Mouse (Mus musculus): ENCODE results near the gene Gm45837. TPM values are rescaled to one million over a fixed set of nuclear protein-coding genes. Genes with fewer than 3 reads are reported as not detected.

Gene Gm45837
- polyA plus RNA-seq, 1 experiment from 2014 or later = not detected

GRCm38 (mm10) chr7:101501675-101502074, 91.0 kb downstream of the Gm45837 start:
- 64% methylated on average over 6 of the region's 6 CpGs for WGBS
- no peak overlapping the region for H3K27ac ChIP-seq
- H3K36me3 ChIP-seq = no peaks in the 10 kb centered on the region
- H3K4me3 ChIP-seq (replicated peaks) = no peak overlapping the region
- no peak for ATAC-seq (ENCODE audit: insufficient number of reproducible peaks, insufficient read depth, low FRiP score, low TSS enrichment, low read depth)
- peaks cover 66% of the 10 kb centered on the region for H3K27me3 ChIP-seq
- no peaks in the 10 kb centered on the region for H3K9me3 ChIP-seq
- no peak overlapping the region for H3K4me2 ChIP-seq
- H3K4me1 ChIP-seq (replicated peaks) = peaks cover 6% of the 10 kb centered on the region; the same call in 1 of the 2 replicates
- H3K9ac ChIP-seq (replicated peaks) = no peak overlapping the region

GRCm38 (mm10) chr7:101503351-101503750, 92.7 kb downstream of the Gm45837 start:
- Histone ChIP-seq H3K9ac (replicated peaks) (no peak overlapping the region), H3K36me3 (no peaks in the 10 kb centered on the region), H3K4me2 (no peak overlapping the region), H3K27ac (no peak overlapping the region), H3K4me3 (replicated peaks) (no peak overlapping the region), H3K9me3 (no peaks in the 10 kb centered on the region), H3K4me1 (replicated peaks) (peaks cover 6% of the 10 kb centered on the region; the same call in 1 of the 2 replicates), H3K27me3 (peaks cover 56% of the 10 kb centered on the region)
- 20% methylated on average over 8 of the region's 8 CpGs for WGBS
- no peak for ATAC-seq (ENCODE audit: insufficient number of reproducible peaks, insufficient read depth, low FRiP score, low TSS enrichment, low read depth)

- no peak overlapping the region for H3K4me2 ChIP-seq
- peaks cover 51% of the 10 kb centered on the region for H3K27me3 ChIP-seq
- H3K27ac ChIP-seq = no peak overlapping the region
- 0 out of 2 replicates have a peak overlapping the region, but pooled peaks have one; percentile 11 for H3K4me3 ChIP-seq (replicated peaks)
- H3K9ac ChIP-seq (replicated peaks) = no peak overlapping the region
- H3K36me3 ChIP-seq = no peaks in the 10 kb centered on the region
- ATAC-seq (ENCODE audit: insufficient number of reproducible peaks, insufficient read depth, low FRiP score, low TSS enrichment, low read depth) = no peak
- 39% methylated on average over 7 of the region's 7 CpGs for WGBS
- H3K4me1 ChIP-seq (replicated peaks) = peaks cover 6% of the 10 kb centered on the region; the same call in 1 of the 2 replicates
- H3K9me3 ChIP-seq = no peaks in the 10 kb centered on the region
These were observed 93.1 kb downstream of the Gm45837 start for GRCm38 (mm10) chr7:101503803-101504202.

DNA sequence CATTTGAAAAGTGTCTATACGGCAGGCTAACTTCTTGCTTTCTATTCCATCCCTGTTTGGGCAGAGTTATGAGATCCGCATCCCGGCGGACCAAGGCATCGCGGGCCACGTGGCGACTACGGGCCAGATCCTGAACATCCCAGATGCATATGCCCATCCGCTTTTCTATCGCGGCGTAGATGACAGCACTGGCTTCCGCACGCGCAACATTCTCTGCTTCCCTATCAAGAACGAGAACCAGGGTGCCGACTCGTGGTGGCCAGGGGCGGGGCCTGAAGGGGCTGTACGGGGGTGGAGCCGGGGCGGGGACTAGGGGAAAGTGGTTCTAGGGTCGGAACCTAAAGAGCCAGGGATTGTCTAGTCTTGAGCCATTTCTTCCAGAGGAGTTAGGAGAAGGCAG, 93.8 kb downstream of the Gm45837 start:
- Histone ChIP-seq H3K27ac (no peak overlapping the region), H3K9ac (replicated peaks) (peak overlapping the region; percentile 27; the same call in 1 of the 2 replicates), H3K4me3 (replicated peaks) (peak overlapping the region; percentile 35), H3K27me3 (peaks cover 44% of the 10 kb centered on the region), H3K9me3 (no peaks in the 10 kb centered on the region), H3K36me3 (no peaks in the 10 kb centered on the region), H3K4me2 (peak overlapping the region; percentile 60), H3K4me1 (replicated peaks) (peaks cover 6% of the 10 kb centered on the region; the same call in 1 of the 2 replicates)
- ATAC-seq (ENCODE audit: insufficient number of reproducible peaks, insufficient read depth, low FRiP score, low TSS enrichment, low read depth) = no peak
- 5% methylated on average over 24 of the region's 24 CpGs for WGBS

GRCm38 (mm10) chr7:101509212-101509611, 98.5 kb downstream of the Gm45837 start:
- Histone ChIP-seq H3K27me3 (peaks cover 22% of the 10 kb centered on the region), H3K4me2 (no peak overlapping the region), H3K4me3 (replicated peaks) (no peak overlapping the region), H3K9me3 (no peaks in the 10 kb centered on the region), H3K27ac (no peak overlapping the region), H3K9ac (replicated peaks) (no peak overlapping the region), H3K4me1 (replicated peaks) (peaks cover 5% of the 10 kb centered on the region; the same call in 1 of the 2 replicates), H3K36me3 (no peaks in the 10 kb centered on the region)
- 52% methylated on average over 2 of the region's 2 CpGs for WGBS
- ATAC-seq (ENCODE audit: insufficient number of reproducible peaks, insufficient read depth, low FRiP score, low TSS enrichment, low read depth) = no peak

GRCm38 (mm10) chr7:101513655-101514054, 103.0 kb downstream of the Gm45837 start:
- Histone ChIP-seq H3K36me3 (no peaks in the 10 kb centered on the region), H3K27me3 (no peaks in the 10 kb centered on the region), H3K27ac (no peak overlapping the region), H3K9me3 (no peaks in the 10 kb centered on the region), H3K9ac (replicated peaks) (no peak overlapping the region), H3K4me3 (replicated peaks) (no peak overlapping the region), H3K4me2 (no peak overlapping the region), H3K4me1 (replicated peaks) (no peaks in the 10 kb centered on the region)
- ATAC-seq (ENCODE audit: insufficient number of reproducible peaks, insufficient read depth, low FRiP score, low TSS enrichment, low read depth) = no peak
- 78% methylated on average over 7 of the region's 7 CpGs for WGBS

GRCm38 (mm10) chr7:101514768-101515167, 104.1 kb downstream of the Gm45837 start:
- WGBS = 82% methylated on average over 6 of the region's 6 CpGs
- Histone ChIP-seq H3K9ac (replicated peaks) (no peak overlapping the region), H3K27me3 (no peaks in the 10 kb centered on the region), H3K9me3 (no peaks in the 10 kb centered on the region), H3K4me3 (replicated peaks) (no peak overlapping the region), H3K36me3 (no peaks in the 10 kb centered on the region), H3K27ac (no peak overlapping the region), H3K4me1 (replicated peaks) (no peaks in the 10 kb centered on the region), H3K4me2 (no peak overlapping the region)
- no peak for ATAC-seq (ENCODE audit: insufficient number of reproducible peaks, insufficient read depth, low FRiP score, low TSS enrichment, low read depth)

- Histone ChIP-seq H3K27ac (no peak overlapping the region), H3K4me3 (replicated peaks) (no peak overlapping the region), H3K27me3 (no peaks in the 10 kb centered on the region), H3K36me3 (no peaks in the 10 kb centered on the region), H3K4me1 (replicated peaks) (no peaks in the 10 kb centered on the region), H3K9ac (replicated peaks) (no peak overlapping the region), H3K4me2 (no peak overlapping the region), H3K9me3 (no peaks in the 10 kb centered on the region)
- WGBS = 60% methylated on average over 6 of the region's 6 CpGs
- no peak for ATAC-seq (ENCODE audit: insufficient number of reproducible peaks, insufficient read depth, low FRiP score, low TSS enrichment, low read depth)
These were observed 104.6 kb downstream of the Gm45837 start for GRCm38 (mm10) chr7:101515295-101515694.

DNA sequence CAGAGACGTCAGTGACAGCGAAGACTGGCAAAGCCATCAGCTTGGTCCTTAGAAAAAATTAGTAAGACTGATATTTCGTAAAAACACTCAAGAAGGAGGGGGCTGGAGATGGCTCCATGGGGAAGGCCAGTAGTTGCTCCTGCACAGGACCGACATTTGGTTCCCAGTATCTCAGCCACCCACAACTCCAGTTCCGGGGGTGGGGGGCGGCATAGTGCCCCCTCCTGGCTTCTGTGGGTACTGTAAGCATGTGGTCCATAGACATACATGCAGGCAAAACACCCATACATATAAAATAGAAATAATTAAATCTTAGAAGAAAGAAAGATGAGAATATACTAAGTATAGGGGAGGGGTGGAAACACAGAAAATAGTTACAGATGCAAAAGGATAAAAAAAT, 105.8 kb downstream of the Gm45837 start:
- 65% methylated on average over 6 of the region's 6 CpGs for WGBS
- no peak overlapping the region for H3K27ac ChIP-seq
- no peaks in the 10 kb centered on the region for H3K4me1 ChIP-seq (replicated peaks)
- no peak overlapping the region for H3K9ac ChIP-seq (replicated peaks)
- no peaks in the 10 kb centered on the region for H3K9me3 ChIP-seq
- no peaks in the 10 kb centered on the region for H3K36me3 ChIP-seq
- H3K4me3 ChIP-seq (replicated peaks) = no peak overlapping the region
- no peak overlapping the region for H3K4me2 ChIP-seq
- no peak for ATAC-seq (ENCODE audit: insufficient number of reproducible peaks, insufficient read depth, low FRiP score, low TSS enrichment, low read depth)
- no peaks in the 10 kb centered on the region for H3K27me3 ChIP-seq

DNA sequence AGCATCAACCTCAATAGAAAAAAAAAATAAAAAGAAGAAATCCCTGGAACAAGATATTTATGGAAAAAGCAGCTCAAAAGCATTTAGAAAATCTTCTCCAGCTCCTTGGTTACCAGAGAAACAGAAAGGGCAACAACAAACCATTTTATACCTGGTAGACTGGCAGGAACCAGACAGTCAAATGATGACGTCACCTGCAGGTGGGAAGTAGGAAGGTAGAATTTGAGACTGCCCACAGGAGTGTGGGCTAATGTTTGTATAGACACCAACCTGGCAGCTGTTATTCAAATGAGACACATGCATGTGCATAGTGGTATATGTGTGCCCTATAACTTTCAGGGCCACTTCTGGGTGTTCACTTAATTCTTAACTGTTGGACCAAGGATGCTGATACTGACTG, 111.0 kb downstream of the Gm45837 start:
- Histone ChIP-seq H3K36me3 (no peaks in the 10 kb centered on the region), H3K4me1 (replicated peaks) (no peaks in the 10 kb centered on the region), H3K27me3 (no peaks in the 10 kb centered on the region), H3K4me3 (replicated peaks) (no peak overlapping the region), H3K27ac (no peak overlapping the region), H3K4me2 (no peak overlapping the region), H3K9me3 (no peaks in the 10 kb centered on the region), H3K9ac (replicated peaks) (no peak overlapping the region)
- WGBS = 63% methylated on average over 1 of the region's 1 CpGs
- no peak for ATAC-seq (ENCODE audit: insufficient number of reproducible peaks, insufficient read depth, low FRiP score, low TSS enrichment, low read depth)

DNA sequence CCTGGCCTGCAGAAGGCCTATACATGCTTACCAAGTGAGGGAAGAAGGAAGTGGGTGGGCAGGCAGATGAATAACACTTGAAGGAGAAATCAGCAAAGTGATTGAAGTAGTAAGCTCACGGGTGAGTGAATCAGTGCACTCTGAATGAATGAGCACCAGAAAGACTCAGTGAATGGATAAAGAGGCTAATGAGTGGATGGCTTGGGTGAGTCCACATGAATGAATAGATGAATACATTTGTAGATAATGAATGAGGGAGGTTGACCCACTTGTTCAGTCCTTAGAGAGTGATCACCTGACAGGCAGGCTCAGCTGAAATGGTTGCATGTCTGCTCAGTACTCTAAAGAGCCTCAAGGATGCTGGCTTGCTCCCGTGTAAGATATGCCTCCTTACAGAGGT, 112.5 kb downstream of the Gm45837 start:
- Histone ChIP-seq H3K4me3 (replicated peaks) (no peak overlapping the region), H3K9me3 (no peaks in the 10 kb centered on the region), H3K9ac (replicated peaks) (no peak overlapping the region), H3K36me3 (no peaks in the 10 kb centered on the region), H3K4me2 (no peak overlapping the region), H3K27me3 (no peaks in the 10 kb centered on the region), H3K27ac (no peak overlapping the region), H3K4me1 (replicated peaks) (no peaks in the 10 kb centered on the region)
- ATAC-seq (ENCODE audit: insufficient number of reproducible peaks, insufficient read depth, low FRiP score, low TSS enrichment, low read depth) = no peak
- WGBS = 73% methylated on average over 2 of the region's 2 CpGs

DNA sequence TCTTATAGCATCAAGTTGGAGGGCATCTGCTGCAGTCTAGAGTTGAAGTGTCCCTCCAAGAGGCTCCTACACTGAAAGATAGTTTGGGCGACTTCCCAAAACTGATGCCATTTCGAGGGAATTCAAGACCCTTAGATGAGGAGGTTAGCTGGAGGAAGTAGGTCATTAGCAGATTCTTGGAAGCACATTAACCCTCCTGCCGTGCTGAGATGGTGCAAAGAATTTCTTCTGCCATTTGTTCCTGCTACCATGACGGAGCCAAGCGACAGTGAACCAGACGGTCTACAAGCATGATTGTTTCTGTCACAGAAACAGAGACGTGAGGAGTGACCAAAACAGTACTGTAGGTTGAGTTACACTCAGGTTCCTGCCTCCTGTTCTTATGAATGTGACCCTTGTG, 115.8 kb downstream of the Gm45837 start:
- WGBS = 61% methylated on average over 7 of the region's 7 CpGs
- H3K27me3 ChIP-seq = no peaks in the 10 kb centered on the region

More for the DNA sequence above, 115.8 kb downstream of the Gm45837 start:
- no peak overlapping the region for H3K27ac ChIP-seq
- H3K4me3 ChIP-seq (replicated peaks) = no peak overlapping the region
- no peak overlapping the region for H3K9ac ChIP-seq (replicated peaks)
- no peaks in the 10 kb centered on the region for H3K4me1 ChIP-seq (replicated peaks)
- no peaks in the 10 kb centered on the region for H3K9me3 ChIP-seq
- H3K36me3 ChIP-seq = no peaks in the 10 kb centered on the region
- no peak overlapping the region for H3K4me2 ChIP-seq
- ATAC-seq (ENCODE audit: insufficient number of reproducible peaks, insufficient read depth, low FRiP score, low TSS enrichment, low read depth) = no peak
